Mouse (Mus musculus) ES-E14 (cell line): ENCODE data around the gene Dguok. TPM values are rescaled to one million over a fixed set of nuclear protein-coding genes. Genes with fewer than 3 reads are reported as not detected.

Experiments
- DNase-seq: peaks from one replicate; pipeline ENCODE4 v3.0.0-alpha.2; 2013; ENCODE audit warnings: low read depth, low spot score
- H3K27ac ChIP-seq: 2 replicates; pipeline ENCODE4 v1.5.1; 2012; ENCODE audit warnings: low read depth, mild to moderate bottlenecking, low read length, moderate library complexity, mixed read lengths; ENCODE audit not compliant: poor library complexity, insufficient read depth, severe bottlenecking
- H3K36me3 ChIP-seq: 2 replicates; pipeline ENCODE4 v1.6.1; 2012; ENCODE audit warnings: mild to moderate bottlenecking, low read length, moderate library complexity, mixed read lengths; ENCODE audit not compliant: control insufficient read depth, poor library complexity, insufficient read depth, severe bottlenecking
- H3K4me1 ChIP-seq, 2 experiments: fragments of 150-350 bp in 1 of 2; sonication (generic) in 1 of 2; 2 replicates each; pipeline ENCODE4 v1.6.1; 2012; ENCODE audit warnings: low read length in 2 of 2, mild to moderate bottlenecking in 1 of 2, mixed read lengths in 1 of 2; ENCODE audit not compliant: control insufficient read depth in 2 of 2, insufficient read depth in 2 of 2, poor library complexity in 1 of 2
- H3K4me3 ChIP-seq, 2 experiments: fragments of 150-350 bp in 1 of 2; sonication (generic) in 1 of 2; 2 replicates each; pipeline ENCODE4 v1.5.1; 2012; ENCODE audit warnings: low read length in 2 of 2, low read depth in 1 of 2, mild to moderate bottlenecking in 1 of 2, mixed read lengths in 1 of 2; ENCODE audit not compliant: insufficient read depth in 1 of 2, poor library complexity in 1 of 2, severe bottlenecking in 1 of 2
- H3K9ac ChIP-seq: 2 replicates; pipeline ENCODE4 v1.6.1; 2012; ENCODE audit warnings: low read depth, mild to moderate bottlenecking, low read length, mixed read lengths; ENCODE audit not compliant: poor library complexity, insufficient read depth, severe bottlenecking
- H3K9me3 ChIP-seq: fragments of 150-350 bp; sonication (generic); 2 replicates; pipeline ENCODE4 v1.6.1; 2012; ENCODE audit warnings: low read depth, mild to moderate bottlenecking, low read length; ENCODE audit not compliant: control insufficient read depth, insufficient read depth
- CHD2 ChIP-seq: IDR thresholded peaks from 2 replicates; pipeline ENCODE4 v1.6.1; 2014; ENCODE audit warnings: mild to moderate bottlenecking, low read depth, low read length, inconsistent platforms
- HCFC1 ChIP-seq: IDR thresholded peaks from 2 replicates; pipeline ENCODE4 v1.6.1; 2012; ENCODE audit warnings: low read length, inconsistent platforms, borderline replicate concordance; ENCODE audit not compliant: insufficient read depth
- MAFK ChIP-seq: IDR thresholded peaks from 2 replicates; pipeline ENCODE4 v1.6.1; 2014; ENCODE audit warnings: mild to moderate bottlenecking, low read depth, low read length, inconsistent platforms; ENCODE audit not compliant: insufficient read depth
- ZC3H11A ChIP-seq: IDR thresholded peaks from 2 replicates; pipeline ENCODE4 v1.6.1; 2012; ENCODE audit warnings: low read depth, mild to moderate bottlenecking, inconsistent platforms, low read length, borderline replicate concordance
- ZNF384 ChIP-seq: IDR thresholded peaks from 2 replicates; pipeline ENCODE4 v1.6.1; 2012; ENCODE audit warnings: low read depth, low read length, inconsistent platforms
- in situ Hi-C, 2 experiments: fragments of 600-800 bp; cut with MboI; formaldehyde crosslinking; loops; one replicate each; pipeline ENCODE4 v1.15.1; 2025; ENCODE audit warnings: low sequenced_read_pairs in 2 of 2, inconsistent platforms in 1 of 2; ENCODE audit not compliant: unreplicated experiment in 2 of 2
- total RNA-seq: library from RNA; depleted of rRNA; stranded (reverse); fragments of 300-350 nt; gene quantifications from 2 replicates; pipeline ENCODE4 v1.2.3, GENCODE M21; 2012

The Dguok gene
- total RNA-seq, 1 experiment: 21.4 TPM

GRCm38 (mm10) chr6:83499078-83499477 lies 7.7 kb downstream of the Dguok start:
- no peak overlapping the region for H3K27ac ChIP-seq
- H3K4me3 ChIP-seq: no peak overlapping the region
- H3K9ac ChIP-seq: no peak overlapping the region
- H3K9me3 ChIP-seq: no peaks in the 10 kb centered on the region
- no peaks in the 10 kb centered on the region for H3K4me1 ChIP-seq
- no peak for DNase-seq
- in situ Hi-C loops: loop anchor here in 1 of 2 experiments (10.0 kb wide), 1 partner anchor 144 kb away; no protein-coding TSS in a partner anchor
- H3K36me3 ChIP-seq: no peaks in the 10 kb centered on the region
- TF ChIP-seq HCFC1 (no peak), ZNF384 (no peak), MAFK (no peak), ZC3H11A (no peak), CHD2 (no peak)

DNA sequence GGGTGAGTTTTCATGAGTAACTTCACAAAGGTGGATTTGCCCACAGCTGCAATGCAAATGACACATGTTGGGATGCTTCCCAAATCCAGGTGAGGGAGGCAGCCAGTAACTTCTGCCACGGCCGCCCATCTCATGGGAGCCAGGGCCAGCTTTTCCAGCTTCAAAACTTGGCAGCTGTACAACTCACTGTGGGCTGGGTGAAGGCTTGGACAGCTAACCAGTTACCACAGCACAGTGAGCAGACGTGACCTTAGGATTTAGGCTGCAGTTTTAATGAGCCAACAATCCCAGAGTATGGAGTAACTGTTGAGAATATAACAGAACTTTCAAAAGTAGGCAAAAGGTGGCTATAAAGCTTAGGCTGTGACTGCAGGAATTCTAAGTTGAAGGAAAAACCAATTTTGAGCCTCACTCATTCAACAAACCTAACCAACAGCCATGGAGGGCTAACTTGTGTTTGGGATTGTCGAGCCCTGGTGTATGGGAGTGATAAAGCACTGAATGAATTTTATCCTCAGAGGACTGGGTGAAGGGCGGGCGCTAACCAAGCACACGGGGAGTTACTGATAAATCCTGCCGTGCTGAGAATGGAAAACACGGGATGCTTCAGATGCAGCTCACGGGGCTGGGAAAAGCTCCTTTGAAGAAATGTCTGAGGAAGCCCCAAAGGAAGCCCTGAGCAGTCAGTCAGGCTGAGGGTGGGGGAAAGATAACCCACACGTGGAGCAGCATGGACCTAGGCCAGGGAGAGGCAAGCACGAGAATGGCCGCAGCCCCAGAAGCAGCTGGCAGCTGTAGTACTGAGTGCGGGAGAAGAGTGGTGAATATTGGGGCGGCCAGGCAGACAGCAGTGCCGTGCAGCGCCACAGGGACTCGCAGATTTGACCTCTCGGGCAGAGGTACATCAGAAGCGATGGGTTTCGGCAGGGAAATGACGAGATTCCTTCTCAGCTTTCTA lies 9.7 kb downstream of the Dguok start:
- in situ Hi-C loops: loop anchor here in 1 of 2 experiments (10.0 kb wide), 1 partner anchor 142 kb away; no protein-coding TSS in a partner anchor
- H3K4me3 ChIP-seq: no peak overlapping the region
- H3K9ac ChIP-seq: no peak overlapping the region
- no peaks in the 10 kb centered on the region for H3K36me3 ChIP-seq
- no peak overlapping the region for H3K27ac ChIP-seq
- no peak for DNase-seq
- no peaks in the 10 kb centered on the region for H3K4me1 ChIP-seq
- H3K9me3 ChIP-seq: no peaks in the 10 kb centered on the region
- TF ChIP-seq CHD2 (no peak), ZNF384 (no peak), ZC3H11A (no peak), HCFC1 (no peak), MAFK (no peak)

DNA sequence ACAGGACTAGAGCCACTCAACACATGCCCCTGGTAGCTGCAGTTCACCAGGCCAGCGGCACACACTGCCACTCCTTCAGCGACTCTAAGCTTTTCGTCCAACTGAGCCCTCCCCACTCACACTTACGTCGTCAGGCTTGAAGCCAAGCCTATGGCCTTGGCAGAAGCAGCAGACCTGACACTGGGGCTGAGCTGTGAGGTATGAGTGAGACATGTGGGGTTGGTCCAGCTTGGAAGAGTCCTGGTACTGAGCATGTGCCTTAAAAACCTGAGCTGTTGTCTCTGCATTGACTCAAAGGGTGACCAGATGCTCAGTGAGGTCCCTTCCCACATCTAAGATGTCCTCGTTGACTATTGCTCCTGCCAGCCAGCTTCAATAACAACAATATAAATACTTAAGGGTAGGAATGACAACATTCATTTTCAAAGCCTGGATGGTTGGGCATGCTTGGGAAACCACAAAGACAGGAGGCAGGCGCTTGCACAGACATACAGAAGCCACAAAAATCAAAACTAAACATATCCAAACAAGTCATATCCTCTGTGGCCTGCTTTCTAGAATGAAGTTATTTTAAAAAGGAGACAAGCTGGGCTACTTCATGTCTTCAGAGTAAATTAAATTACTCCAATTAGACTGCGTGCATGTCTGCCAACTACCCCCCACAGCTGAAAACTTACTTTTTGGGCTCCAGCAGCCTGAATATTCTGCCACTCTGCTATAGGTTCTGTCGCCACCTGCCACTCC lies 10.6 kb downstream of the Dguok start:
- H3K9ac ChIP-seq: no peak overlapping the region
- H3K4me3 ChIP-seq: no peak overlapping the region
- no peaks in the 10 kb centered on the region for H3K36me3 ChIP-seq
- H3K27ac ChIP-seq: no peak overlapping the region
- no peaks in the 10 kb centered on the region for H3K9me3 ChIP-seq
- in situ Hi-C loops: loop anchor here in 1 of 2 experiments (10.0 kb wide), 1 partner anchor 141 kb away; no protein-coding TSS in a partner anchor
- H3K4me1 ChIP-seq: no peaks in the 10 kb centered on the region
- no peak for DNase-seq
- TF ChIP-seq MAFK (no peak), ZC3H11A (no peak), ZNF384 (no peak), HCFC1 (no peak), CHD2 (no peak)

DNA sequence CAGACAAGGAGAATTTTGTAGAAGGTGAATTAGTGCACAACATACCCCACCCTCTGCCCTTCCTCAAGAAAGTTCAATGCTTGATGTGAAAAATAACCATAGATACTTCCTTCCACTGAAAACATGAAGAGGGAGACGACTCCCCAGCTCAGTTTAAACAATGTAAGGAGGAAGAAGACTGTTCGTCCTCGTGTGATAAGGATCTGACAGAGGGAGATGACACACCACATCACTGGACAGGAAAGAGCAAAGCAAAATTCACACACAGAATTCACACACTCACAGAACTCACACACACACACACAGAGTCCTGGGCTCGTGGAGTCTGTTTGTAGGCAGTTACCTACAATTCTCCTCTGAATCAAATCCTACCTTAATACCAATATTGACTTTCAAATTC lies 16.1 kb downstream of the Dguok start:
- no peak for TF ChIP-seq MAFK
- no peak for TF ChIP-seq ZC3H11A
- TF ChIP-seq CHD2: no peak
- TF ChIP-seq HCFC1: no peak
- TF ChIP-seq ZNF384: no peak
- Histone ChIP-seq H3K9me3 (no peaks in the 10 kb centered on the region), H3K9ac (no peak overlapping the region), H3K27ac (no peak overlapping the region), H3K4me1 (no peaks in the 10 kb centered on the region), H3K4me3 (no peak overlapping the region), H3K36me3 (peaks cover 4% of the 10 kb centered on the region; the same call in 1 of the 2 replicates)
- in situ Hi-C loops: loop anchor here in 1 of 2 experiments (10.0 kb wide), 1 partner anchor 136 kb away; no protein-coding TSS in a partner anchor
- no peak for DNase-seq
